Mouse (Mus musculus): ENCODE results near the gene Npepl1.

Gene Npepl1

GRCm38 (mm10) chr2:174103527-174103926 lies 6.6 kb upstream of the Npepl1 start:
- in situ Hi-C loops (cut with MboI, MseI): loop anchor here in 1 of 2 experiments (10.0 kb wide), 1 partner anchor 519 kb away; no protein-coding TSS in a partner anchor

DNA sequence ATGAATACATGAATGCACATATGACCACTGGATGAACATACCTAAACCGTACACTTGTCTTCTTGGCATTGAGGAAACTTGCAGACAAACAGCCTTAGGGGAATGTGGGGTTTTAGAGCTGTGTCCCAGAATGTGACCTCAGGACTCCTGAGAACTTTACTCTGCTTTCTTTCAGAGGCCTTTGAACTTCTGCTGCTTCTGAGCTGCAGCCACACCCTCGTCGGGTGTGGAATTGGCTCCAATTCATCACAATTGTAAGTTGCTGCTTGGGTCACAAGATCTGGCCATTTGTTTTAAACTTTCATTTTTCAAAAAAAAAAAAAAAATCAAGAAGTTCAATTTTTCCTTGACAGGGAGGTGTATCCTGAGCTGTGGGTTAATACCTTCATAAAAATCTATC lies 2.8 kb upstream of the Npepl1 start:
- in situ Hi-C loops (cut with MboI, MseI): loop anchor here in 1 of 2 experiments (10.0 kb wide), 1 partner anchor 523 kb away; no protein-coding TSS in a partner anchor

GRCm38 (mm10) chr2:174110783-174111549 lies 817 bp downstream of the Npepl1 start:
- in situ Hi-C loops (cut with MboI, MseI): loop anchor here in 1 of 2 experiments (5.0 kb wide), 1 partner anchor 34 kb away; the partner anchor contains the start of gene Stx16

DNA sequence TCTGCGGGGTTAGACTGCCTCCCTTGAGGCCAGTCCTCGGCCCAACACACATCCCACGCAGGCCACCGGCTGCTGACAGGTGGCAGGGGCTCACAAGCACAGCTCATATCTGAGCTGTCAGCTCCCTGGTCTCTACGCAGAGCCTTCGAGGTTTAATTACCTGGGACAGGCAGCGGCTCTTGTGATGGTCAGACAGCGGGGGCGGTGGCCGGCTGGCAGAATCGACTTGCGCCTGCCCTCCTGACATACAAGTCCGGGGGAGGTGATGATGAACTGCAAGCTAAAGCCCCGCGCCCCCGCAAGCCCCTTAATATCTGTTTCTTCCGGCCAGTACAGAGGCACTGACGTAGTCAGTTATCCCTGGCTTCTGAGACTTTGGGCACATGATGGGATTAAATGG lies 2.8 kb downstream of the Npepl1 start:
- in situ Hi-C loops (cut with MboI, MseI): loop anchor here in 1 of 2 experiments (5.0 kb wide), 1 partner anchor 36 kb away; the partner anchor contains the start of gene Stx16

GRCm38 (mm10) chr2:174114148-174114864 lies 4.2 kb downstream of the Npepl1 start:
- in situ Hi-C loops (cut with MboI, MseI): loop anchor here in 1 of 2 experiments (5.0 kb wide), 1 partner anchor 37 kb away; the partner anchor contains the start of gene Stx16

DNA sequence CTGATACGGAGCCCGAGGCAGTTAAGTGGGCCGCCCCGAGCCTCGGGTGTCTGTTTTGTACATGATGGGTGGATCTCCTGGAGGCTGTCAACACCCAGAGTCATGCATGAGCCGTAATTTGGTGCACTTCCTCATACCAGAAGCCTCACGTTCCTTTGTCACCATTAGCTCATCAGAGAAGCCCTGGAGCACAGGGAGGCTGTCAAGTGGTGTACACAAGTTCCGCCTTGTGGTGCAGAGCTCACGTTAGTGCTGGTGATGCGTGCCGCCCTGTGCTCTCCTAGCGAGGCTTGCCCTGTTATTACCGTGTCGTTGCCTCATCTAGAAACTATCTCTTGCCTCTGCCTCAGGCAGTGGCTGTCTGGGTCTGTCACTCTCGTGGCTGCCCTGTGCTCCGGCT lies 6.8 kb downstream of the Npepl1 start:
- in situ Hi-C loops (cut with MboI, MseI): no loop called here

GRCm38 (mm10) chr2:174118141-174118540 lies 8.0 kb downstream of the Npepl1 start:
- in situ Hi-C loops (cut with MboI, MseI): no loop called here

GRCm38 (mm10) chr2:174119259-174119658 lies 9.1 kb downstream of the Npepl1 start:
- in situ Hi-C loops (cut with MboI, MseI): no loop called here

- in situ Hi-C loops (cut with MboI, MseI): no loop called here
These were observed 10.5 kb downstream of the Npepl1 start for GRCm38 (mm10) chr2:174120631-174121030.

DNA sequence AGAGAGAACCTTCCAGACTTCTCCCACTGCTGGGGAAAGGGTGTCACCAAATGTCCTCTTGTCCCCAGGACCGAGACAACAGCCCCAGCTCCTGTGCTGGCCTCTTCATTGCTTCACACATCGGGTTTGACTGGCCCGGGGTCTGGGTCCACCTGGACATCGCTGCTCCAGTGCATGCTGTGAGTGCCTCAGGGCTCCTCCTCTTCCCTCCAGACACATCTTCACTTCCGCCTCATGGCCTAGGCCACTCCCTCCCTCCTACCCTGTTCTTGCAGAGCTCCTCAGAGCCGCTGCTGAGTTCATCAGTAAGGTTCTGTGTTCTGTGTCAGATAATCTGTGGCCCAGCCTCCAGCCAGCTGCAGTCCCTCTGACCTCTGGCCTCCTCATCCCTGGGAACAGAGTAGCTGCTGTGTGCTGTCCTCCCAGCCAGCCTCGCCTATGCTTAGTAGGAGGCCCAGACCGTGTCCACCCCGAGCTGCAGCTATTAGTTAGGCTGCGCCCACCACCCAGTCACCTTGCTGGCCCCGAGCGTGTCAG lies 11.3 kb downstream of the Npepl1 start:
- in situ Hi-C loops (cut with MboI, MseI): no loop called here

DNA sequence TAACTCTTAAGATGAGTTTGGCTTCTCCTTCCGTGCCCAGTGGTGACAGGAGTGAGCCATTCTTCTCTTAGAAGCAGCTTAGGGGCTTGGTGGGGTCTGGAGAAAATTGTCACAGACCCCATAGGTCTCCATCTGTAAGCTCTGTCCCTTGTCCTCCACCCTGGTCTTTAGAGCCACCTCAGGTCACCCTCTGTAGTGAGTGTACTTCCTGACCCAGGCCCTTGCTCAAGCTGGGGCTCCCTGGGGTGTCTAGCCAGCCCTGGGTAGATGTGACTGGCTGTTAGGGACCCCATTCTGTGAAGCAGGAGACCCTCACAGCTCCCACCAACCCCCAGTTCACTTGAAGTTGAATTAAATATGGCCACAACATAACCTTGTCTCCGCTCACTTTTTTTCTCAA lies 12.2 kb downstream of the Npepl1 start:
- in situ Hi-C loops (cut with MboI, MseI): no loop called here

- in situ Hi-C loops (cut with MboI, MseI): no loop called here
These were observed 13.6 kb downstream of the Npepl1 start for GRCm38 (mm10) chr2:174123731-174124130.

DNA sequence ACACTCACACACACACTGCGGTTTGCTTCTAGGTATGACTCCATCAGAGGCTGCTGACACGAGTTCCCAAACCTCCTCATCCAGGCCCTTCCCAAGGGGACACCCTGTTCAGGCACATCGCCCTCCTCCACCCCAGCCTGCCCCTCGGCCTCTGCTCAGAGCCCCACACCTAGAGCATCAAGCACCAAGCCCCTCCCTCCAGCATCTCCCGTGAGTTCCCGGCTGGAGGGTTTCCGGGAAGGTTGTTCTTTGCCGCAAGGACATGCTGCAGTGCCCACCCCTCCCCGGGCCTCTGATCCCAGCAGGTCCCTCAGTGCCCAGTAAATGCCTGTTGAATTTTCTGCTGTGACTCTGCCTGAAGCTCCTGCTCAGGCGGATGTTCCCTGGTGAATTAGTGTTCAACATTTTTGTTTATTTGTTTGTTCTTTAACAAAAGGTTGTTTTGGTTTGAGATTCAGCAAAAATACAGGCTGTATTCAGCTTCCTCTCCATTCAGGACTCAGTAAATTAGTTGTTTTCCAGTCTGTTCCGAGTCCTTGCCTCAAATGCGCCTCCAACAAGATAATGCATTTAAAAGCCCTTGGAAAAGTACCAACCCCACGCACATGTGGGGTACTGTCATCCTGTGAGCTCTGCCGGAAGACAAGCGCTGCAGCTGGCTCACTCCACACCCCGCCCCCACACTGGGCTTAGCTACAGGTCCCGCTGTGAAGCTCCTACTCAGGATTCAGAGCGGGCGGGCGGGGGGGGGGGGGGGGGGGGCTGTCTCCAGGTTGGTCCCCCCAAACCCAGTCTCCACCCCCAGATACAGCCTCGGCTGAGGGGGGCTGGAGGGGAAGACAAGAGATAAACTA lies 16.6 kb downstream of the Npepl1 start:
- in situ Hi-C loops (cut with MboI, MseI): no loop called here

DNA sequence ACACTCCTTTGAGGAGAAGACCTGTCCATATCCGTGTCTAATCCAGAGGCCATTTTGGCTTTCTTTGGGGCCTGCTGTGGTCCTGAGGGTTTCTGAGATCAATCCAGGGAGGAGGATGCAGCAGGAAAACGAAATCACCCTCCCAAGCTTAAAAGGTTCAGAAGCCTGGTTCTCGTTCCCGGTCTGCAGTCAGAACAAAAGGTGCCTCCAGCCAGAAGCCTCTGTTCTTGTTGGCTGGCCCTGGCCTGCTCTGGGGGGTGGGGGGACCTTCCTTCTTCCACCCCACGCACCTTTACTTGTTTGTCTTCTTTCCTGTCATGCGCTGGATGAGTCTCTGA lies 17.2 kb downstream of the Npepl1 start:
- in situ Hi-C loops (cut with MboI, MseI): no loop called here

- in situ Hi-C loops (cut with MboI, MseI): no loop called here
These were observed 18.8 kb downstream of the Npepl1 start for GRCm38 (mm10) chr2:174128926-174129325.

DNA sequence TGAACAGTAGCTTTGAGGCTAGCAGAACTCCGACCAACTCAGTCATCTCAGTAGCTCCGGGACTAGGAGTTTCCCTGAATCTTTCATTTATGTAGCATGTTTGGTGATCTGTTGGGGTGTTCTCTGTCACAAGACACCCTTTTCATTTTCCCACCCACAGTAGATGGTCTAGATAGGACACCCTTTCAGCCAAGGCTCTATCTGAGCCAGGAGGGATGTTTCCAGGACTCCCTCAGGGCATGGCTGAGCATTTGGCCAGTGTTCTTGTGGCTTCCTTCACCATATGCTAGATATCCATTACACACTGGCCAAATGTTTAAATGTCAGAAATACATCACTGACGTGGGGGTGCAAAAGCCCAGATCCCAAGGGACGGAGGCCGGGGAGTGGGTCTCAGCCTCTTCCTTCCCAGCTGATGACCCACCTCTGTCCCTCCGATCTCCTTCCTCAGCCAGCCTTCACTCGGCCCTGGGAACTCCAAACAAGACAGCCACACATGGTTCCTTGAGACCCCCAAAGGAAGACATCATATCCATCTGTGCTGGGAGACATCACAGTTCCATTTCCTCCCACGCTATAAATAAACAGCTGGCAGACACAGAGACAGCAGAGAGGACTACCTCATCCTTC lies 20.4 kb downstream of the Npepl1 start:
- in situ Hi-C loops (cut with MboI, MseI): no loop called here

- in situ Hi-C loops (cut with MboI, MseI): no loop called here
These were observed 22.3 kb downstream of the Npepl1 start for GRCm38 (mm10) chr2:174132413-174132969.

DNA sequence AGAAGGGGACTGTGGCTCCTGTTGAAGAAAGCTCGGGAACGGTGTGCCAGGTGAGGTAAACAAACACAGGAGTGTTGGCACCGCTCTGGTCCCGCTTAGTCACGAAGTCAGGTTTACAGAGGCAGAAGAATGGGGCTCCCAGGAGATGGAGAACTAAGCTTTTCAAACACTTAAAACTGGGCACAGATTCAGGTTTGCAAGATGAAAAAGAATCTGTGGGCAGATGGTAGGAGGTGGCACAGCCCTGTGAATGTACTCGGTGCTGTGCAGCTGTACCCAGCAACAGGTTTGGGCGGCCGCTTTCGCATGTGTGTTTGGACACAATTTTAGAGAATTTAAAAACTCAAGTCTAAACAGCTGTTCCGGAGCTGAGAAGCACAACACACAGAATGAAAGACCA lies 48.9 kb downstream of the Npepl1 start:
- in situ Hi-C loops (cut with MboI, MseI): no loop called here

DNA sequence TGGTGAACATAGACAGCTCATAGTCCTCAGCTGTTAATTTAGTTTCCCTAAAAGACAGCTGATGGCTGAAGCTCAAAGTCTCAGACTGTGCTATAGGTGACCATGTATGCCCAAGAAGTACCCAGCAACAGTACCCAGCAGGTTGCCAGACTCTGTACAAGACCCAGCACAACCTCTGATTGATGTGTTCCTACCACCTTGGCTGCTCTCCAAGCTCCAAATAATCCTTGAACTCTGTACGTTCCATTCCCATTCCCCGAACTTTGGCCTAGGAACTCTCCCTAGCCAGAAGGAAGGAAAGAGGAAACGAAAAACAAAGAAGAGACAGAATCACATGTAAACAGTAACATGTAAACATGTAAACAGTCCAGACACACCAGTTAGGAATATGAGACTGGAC lies 50.3 kb downstream of the Npepl1 start:
- in situ Hi-C loops (cut with MboI, MseI): no loop called here

All from T-helper 17 cell (primary cell).